Mouse (Mus musculus) thymus, postnatal 25 days (tissue): ENCODE data around the gene Zkscan6.

Source experiments
- DNase-seq: peaks from one replicate; pipeline ENCODE4 v3.0.0; 2022

The Zkscan6 gene

GRCm38 (mm10) chr11:65814381-65814780 is 7.4 kb downstream of the Zkscan6 start:
- DNase-seq = no peak

GRCm38 (mm10) chr11:65816237-65816636 is 9.3 kb downstream of the Zkscan6 start:
- no peak for DNase-seq

- DNase-seq = no peak
Measured at GRCm38 (mm10) chr11:65818193-65818592, 11.2 kb downstream of the Zkscan6 start.

- no peak for DNase-seq
Measured at GRCm38 (mm10) chr11:65820280-65820679, 13.3 kb downstream of the Zkscan6 start.

GRCm38 (mm10) chr11:65820877-65821276 is 13.9 kb downstream of the Zkscan6 start:
- DNase-seq = peak; percentile 57

- DNase-seq = no peak
Measured at GRCm38 (mm10) chr11:65824556-65824955, 17.6 kb downstream of the Zkscan6 start.

GRCm38 (mm10) chr11:65838999-65839398 is 32.0 kb downstream of the Zkscan6 start:
- no peak for DNase-seq

- DNase-seq = no peak
Measured at GRCm38 (mm10) chr11:65846446-65846845, 39.5 kb downstream of the Zkscan6 start.

GRCm38 (mm10) chr11:65852066-65852465 is 45.1 kb downstream of the Zkscan6 start:
- DNase-seq = peak; percentile 4

GRCm38 (mm10) chr11:65861476-65861875 is 54.5 kb downstream of the Zkscan6 start:
- DNase-seq = no peak

GRCm38 (mm10) chr11:65877146-65877775 is 70.3 kb downstream of the Zkscan6 start:
- DNase-seq = no peak
